Mouse (Mus musculus): ENCODE measurements at regions not wholly inside any gene's neighbourhood (a gene's known extent, or its start where the extent isn't known, plus 50 kb on each side); places are given as distances from the start of the nearest gene placed in this dataset.

GRCm38 (mm10) chr15:61102421-61103412, 179.9 kb upstream of the A1bg start:
- TF ChIP-seq EP300 (IDR thresholded peaks at IDR 0.05; ENCODE audit: low read depth) (no peak), CTCF (IDR thresholded peaks at IDR 0.05; ENCODE audit: low read depth) (peak; percentile 29; the same call in 1 of the 2 replicates)
- Histone ChIP-seq H3K4me1 (replicated peaks; ENCODE audit: control insufficient read depth in 2 of 2, insufficient read depth in 2 of 2, low read length in 1 of 2) (no peaks in the 10 kb centered on the region), H3K27me3 (ENCODE audit: control insufficient read depth, insufficient read depth, low read length) (no peaks in the 10 kb centered on the region), H3K4me3 (ENCODE audit: insufficient read depth in 1 of 2, low read depth in 2 of 2, low read length in 2 of 2) (no peak overlapping the region), H3K27ac (no peak overlapping the region), H3K36me3 (replicated peaks; ENCODE audit: control insufficient read depth, insufficient read depth, low read depth) (no peaks in the 10 kb centered on the region), H3K9me3 (ENCODE audit: control insufficient read depth, low read length) (no peaks in the 10 kb centered on the region), H3K9ac (replicated peaks) (no peak overlapping the region), H3K4me2 (ENCODE audit: low read depth) (no peak overlapping the region)
- ATAC-seq (ENCODE audit: insufficient read depth), result no peak
- 39% methylated on average over 7 of the region's 7 CpGs for WGBS (ENCODE audit: insufficient replicate concordance)
- peak in 1 of 3 experiments; percentile 7 for DNase-seq (ENCODE audit: low read depth in 3 of 3, low spot score in 3 of 3)

DNA sequence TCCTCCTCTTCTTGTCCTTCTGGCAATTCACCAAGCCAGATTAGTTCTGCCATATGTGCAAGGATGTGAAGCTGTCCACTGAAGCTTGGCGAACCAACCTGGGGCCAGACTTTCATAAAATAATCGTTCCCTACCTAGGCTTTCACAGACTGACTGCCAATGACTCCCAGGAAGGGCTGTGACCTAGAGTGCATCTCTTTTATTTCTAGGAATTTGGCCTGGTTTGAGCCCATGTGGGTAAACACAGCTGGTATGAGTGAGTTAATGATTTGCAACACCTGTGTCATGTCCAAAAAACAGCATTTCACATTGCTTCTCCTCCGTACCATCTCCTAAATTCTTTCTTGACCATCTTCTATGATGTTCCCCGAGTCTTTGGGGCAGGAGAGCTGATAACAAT, 178.0 kb upstream of the A1bg start:
- Histone ChIP-seq H3K4me2 (ENCODE audit: low read depth) (no peak overlapping the region), H3K9ac (replicated peaks) (no peak overlapping the region), H3K36me3 (replicated peaks; ENCODE audit: control insufficient read depth, insufficient read depth, low read depth) (no peaks in the 10 kb centered on the region), H3K4me3 (ENCODE audit: insufficient read depth in 1 of 2, low read depth in 2 of 2, low read length in 2 of 2) (no peak overlapping the region), H3K27me3 (ENCODE audit: control insufficient read depth, insufficient read depth, low read length) (no peaks in the 10 kb centered on the region), H3K4me1 (replicated peaks; ENCODE audit: control insufficient read depth in 2 of 2, insufficient read depth in 2 of 2, low read length in 1 of 2) (no peaks in the 10 kb centered on the region), H3K27ac (no peak overlapping the region), H3K9me3 (ENCODE audit: control insufficient read depth, low read length) (no peaks in the 10 kb centered on the region)
- DNase-seq (ENCODE audit: low read depth in 3 of 3, low spot score in 3 of 3) (no peak), ATAC-seq (ENCODE audit: insufficient read depth) (no peak)
- WGBS (ENCODE audit: insufficient replicate concordance), result 41% methylated on average over 4 of the region's 4 CpGs
- TF ChIP-seq EP300 (IDR thresholded peaks at IDR 0.05; ENCODE audit: low read depth), result no peak
- TF ChIP-seq CTCF (IDR thresholded peaks at IDR 0.05; ENCODE audit: low read depth), result no peak

DNA sequence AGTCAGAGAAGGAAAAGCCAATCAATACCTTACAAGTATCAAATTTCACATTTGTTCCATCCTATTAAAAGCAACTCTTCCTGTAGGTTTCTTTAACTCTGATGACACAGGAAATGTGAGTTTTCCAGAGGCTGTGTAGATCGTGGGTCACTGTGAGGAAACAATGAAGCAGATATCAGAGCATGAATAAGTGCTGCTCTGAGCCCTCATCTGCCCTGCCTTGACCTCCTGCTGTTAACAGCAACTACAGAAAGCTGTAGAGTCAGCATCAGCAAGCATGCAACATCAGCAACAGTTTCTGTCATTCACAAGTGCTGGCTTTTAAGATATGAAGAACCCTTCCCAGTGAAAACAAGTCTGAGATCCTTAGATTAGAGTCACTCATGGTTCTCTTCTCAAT, 176.2 kb upstream of the A1bg start:
- H3K27ac ChIP-seq, result no peak overlapping the region
- H3K4me2 ChIP-seq (ENCODE audit: low read depth), result no peak overlapping the region
- WGBS (ENCODE audit: insufficient replicate concordance), result 7% methylated on average over 1 of the region's 1 CpGs
- DNase-seq (ENCODE audit: low read depth in 3 of 3, low spot score in 3 of 3) (no peak), ATAC-seq (ENCODE audit: insufficient read depth) (no peak)
- no peak overlapping the region for H3K9ac ChIP-seq (replicated peaks)
- H3K4me3 ChIP-seq (ENCODE audit: insufficient read depth in 1 of 2, low read depth in 2 of 2, low read length in 2 of 2), result no peak overlapping the region
- H3K36me3 ChIP-seq (replicated peaks; ENCODE audit: control insufficient read depth, insufficient read depth, low read depth), result no peaks in the 10 kb centered on the region
- H3K4me1 ChIP-seq (replicated peaks; ENCODE audit: control insufficient read depth in 2 of 2, insufficient read depth in 2 of 2, low read length in 1 of 2), result no peaks in the 10 kb centered on the region
- no peaks in the 10 kb centered on the region for H3K9me3 ChIP-seq (ENCODE audit: control insufficient read depth, low read length)
- TF ChIP-seq EP300 (IDR thresholded peaks at IDR 0.05; ENCODE audit: low read depth) (no peak), CTCF (IDR thresholded peaks at IDR 0.05; ENCODE audit: low read depth) (no peak)
- no peaks in the 10 kb centered on the region for H3K27me3 ChIP-seq (ENCODE audit: control insufficient read depth, insufficient read depth, low read length)

DNA sequence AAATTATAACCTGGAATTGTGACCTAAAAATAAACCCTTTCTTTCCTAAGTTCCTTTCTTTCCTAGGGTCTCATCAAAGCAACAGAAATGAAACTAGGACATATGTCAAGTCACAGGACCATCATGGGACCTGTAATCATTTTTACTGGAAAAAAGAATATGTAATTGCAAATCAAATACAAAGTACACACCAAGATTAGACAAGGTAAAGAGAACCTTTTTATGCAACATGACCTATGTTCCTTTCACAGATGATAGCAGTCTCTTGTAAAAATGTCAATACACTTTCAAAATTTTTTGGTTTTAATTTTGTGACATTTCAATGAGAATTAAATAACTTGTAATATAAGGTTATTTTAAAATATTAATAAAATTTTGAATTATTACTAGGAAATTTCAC, 175.7 kb upstream of the A1bg start:
- TF ChIP-seq EP300 (IDR thresholded peaks at IDR 0.05; ENCODE audit: low read depth) (no peak), CTCF (IDR thresholded peaks at IDR 0.05; ENCODE audit: low read depth) (no peak)
- Histone ChIP-seq H3K27me3 (ENCODE audit: control insufficient read depth, insufficient read depth, low read length) (no peaks in the 10 kb centered on the region), H3K4me1 (replicated peaks; ENCODE audit: control insufficient read depth in 2 of 2, insufficient read depth in 2 of 2, low read length in 1 of 2) (no peaks in the 10 kb centered on the region), H3K4me2 (ENCODE audit: low read depth) (no peak overlapping the region), H3K9ac (replicated peaks) (no peak overlapping the region), H3K9me3 (ENCODE audit: control insufficient read depth, low read length) (no peaks in the 10 kb centered on the region), H3K4me3 (ENCODE audit: insufficient read depth in 1 of 2, low read depth in 2 of 2, low read length in 2 of 2) (no peak overlapping the region), H3K36me3 (replicated peaks; ENCODE audit: control insufficient read depth, insufficient read depth, low read depth) (no peaks in the 10 kb centered on the region), H3K27ac (no peak overlapping the region)
- DNase-seq (ENCODE audit: low read depth in 3 of 3, low spot score in 3 of 3) (no peak), ATAC-seq (ENCODE audit: insufficient read depth) (no peak)

- 59% methylated on average over 3 of the region's 3 CpGs for WGBS (ENCODE audit: insufficient replicate concordance)
- no peak overlapping the region for H3K4me2 ChIP-seq (ENCODE audit: low read depth)
- no peaks in the 10 kb centered on the region for H3K27me3 ChIP-seq (ENCODE audit: control insufficient read depth, insufficient read depth, low read length)
- no peak for DNase-seq (ENCODE audit: low read depth in 3 of 3, low spot score in 3 of 3)
- no peak for ATAC-seq (ENCODE audit: insufficient read depth)
- H3K27ac ChIP-seq, result no peak overlapping the region
- no peak overlapping the region for H3K4me3 ChIP-seq (ENCODE audit: insufficient read depth in 1 of 2, low read depth in 2 of 2, low read length in 2 of 2)
- no peaks in the 10 kb centered on the region for H3K36me3 ChIP-seq (replicated peaks; ENCODE audit: control insufficient read depth, insufficient read depth, low read depth)
- no peak overlapping the region for H3K9ac ChIP-seq (replicated peaks)
- no peaks in the 10 kb centered on the region for H3K9me3 ChIP-seq (ENCODE audit: control insufficient read depth, low read length)
- TF ChIP-seq EP300 (IDR thresholded peaks at IDR 0.05; ENCODE audit: low read depth) (no peak), CTCF (IDR thresholded peaks at IDR 0.05; ENCODE audit: low read depth) (peak; percentile 20; the same call in 1 of the 2 replicates)
- no peaks in the 10 kb centered on the region for H3K4me1 ChIP-seq (replicated peaks; ENCODE audit: control insufficient read depth in 2 of 2, insufficient read depth in 2 of 2, low read length in 1 of 2)
These were observed 173.4 kb upstream of the A1bg start for GRCm38 (mm10) chr15:61096021-61096781.
